Mouse (Mus musculus) midbrain, embryonic 11.5 days (tissue): ENCODE data around the gene Pros1. TPM values are rescaled to one million over a fixed set of nuclear protein-coding genes. Genes with fewer than 3 reads are reported as not detected.

Experiments
- ATAC-seq: fragments of 200-750 bp; cut with Nextera tagmentation; 2 replicates; pipeline ENCODE4 v1.8.0; 2017; ENCODE audit warnings: moderate TSS enrichment, moderate library complexity; ENCODE audit not compliant: low FRiP score
- DNase-seq: peaks from one replicate; pipeline ENCODE4 v3.0.0; 2015; ENCODE audit warnings: low spot score; ENCODE audit errors: missing footprints
- H3K27ac ChIP-seq: fragments of 300-500 bp; sonication (generic); 2 replicates; pipeline ENCODE4 v1.5.1; 2014; ENCODE audit warnings: low read depth, low read length
- H3K27me3 ChIP-seq: fragments of 300-500 bp; sonication (generic); 2 replicates; pipeline ENCODE4 v1.6.1; 2014; ENCODE audit warnings: mild to moderate bottlenecking, low read length, moderate library complexity, mixed read lengths; ENCODE audit not compliant: control insufficient read depth, insufficient read depth
- H3K36me3 ChIP-seq: fragments of 300-500 bp; sonication (generic); 2 replicates; pipeline ENCODE4 v1.6.1; 2014; ENCODE audit warnings: mild to moderate bottlenecking, low read length, moderate library complexity, mixed read lengths; ENCODE audit not compliant: control insufficient read depth, insufficient read depth
- H3K4me1 ChIP-seq: fragments of 300-500 bp; sonication (generic); 2 replicates; pipeline ENCODE4 v1.6.1; 2014; ENCODE audit warnings: low read length; ENCODE audit not compliant: control insufficient read depth, insufficient read depth
- H3K4me2 ChIP-seq: fragments of 300-500 bp; sonication (generic); 2 replicates; pipeline ENCODE4 v1.6.1; 2014; ENCODE audit warnings: mild to moderate bottlenecking, moderate library complexity
- H3K4me3 ChIP-seq: fragments of 300-500 bp; sonication (generic); 2 replicates; pipeline ENCODE4 v1.5.1; 2014; ENCODE audit warnings: low read depth, low read length
- H3K9ac ChIP-seq: fragments of 300-500 bp; sonication (generic); 2 replicates; pipeline ENCODE4 v1.6.1; 2014; ENCODE audit warnings: low read length
- H3K9me3 ChIP-seq: fragments of 300-500 bp; sonication (generic); 2 replicates; pipeline ENCODE4 v1.6.1; 2016; ENCODE audit warnings: low read length; ENCODE audit not compliant: control insufficient read depth
- whole genome bisulfite sequencing: fragments of 180-500 bp; shearing (Covaris S2); extraction: QIAGEN DNeasy Blood & Tissue Kit; methylation state at CpG from one replicate; pipeline ENCODE4 v1.1.7; 2014; 5-methylcytosine and 5-hydroxymethylcytosine counted together
- polyA plus RNA-seq: library from polyadenylated mRNA; unstranded; fragments of >200 nt; fragmentation: Nextera tagmentation; extraction: Ambion mirVana; gene quantifications from 2 replicates; pipeline ENCODE4 v1.2.1, GENCODE M21; 2014

The Pros1 gene
- 19.5 and 23.0 TPM in 2 replicates for polyA plus RNA-seq

GRCm38 (mm10) chr16:62854191-62855068 is at the start of gene Pros1:
Pros1 (plus strand) TSS chr16:62854307.
- Histone ChIP-seq H3K36me3 (no peaks in the 10 kb centered on the region), H3K9ac (peak within 1 kb of the TSS; percentile 72), H3K27me3 (no peaks in the 10 kb centered on the region), H3K4me1 (peaks cover 2% of the 10 kb centered on the region; the same call in 1 of the 2 replicates), H3K9me3 (no peaks in the 10 kb centered on the region), H3K4me2 (peak within 1 kb of the TSS; percentile 64), H3K27ac (no peak within 1 kb of the TSS), H3K4me3 (peak within 1 kb of the TSS; percentile 45)
- DNase-seq (peak; percentile 96), ATAC-seq (peak; percentile 95)
- 5% methylated on average over 35 of the region's 42 CpGs for WGBS

- Histone ChIP-seq H3K4me2 (no peak overlapping the region), H3K9ac (no peak overlapping the region), H3K27me3 (no peaks in the 10 kb centered on the region), H3K4me3 (no peak overlapping the region), H3K27ac (no peak overlapping the region), H3K9me3 (no peaks in the 10 kb centered on the region), H3K36me3 (no peaks in the 10 kb centered on the region), H3K4me1 (no peaks in the 10 kb centered on the region)
- no peak for DNase-seq
- no peak for ATAC-seq
- WGBS = 92% methylated on average over 3 of the region's 3 CpGs
Measured at GRCm38 (mm10) chr16:62804621-62805020, 49.5 kb upstream of the Pros1 start.

DNA sequence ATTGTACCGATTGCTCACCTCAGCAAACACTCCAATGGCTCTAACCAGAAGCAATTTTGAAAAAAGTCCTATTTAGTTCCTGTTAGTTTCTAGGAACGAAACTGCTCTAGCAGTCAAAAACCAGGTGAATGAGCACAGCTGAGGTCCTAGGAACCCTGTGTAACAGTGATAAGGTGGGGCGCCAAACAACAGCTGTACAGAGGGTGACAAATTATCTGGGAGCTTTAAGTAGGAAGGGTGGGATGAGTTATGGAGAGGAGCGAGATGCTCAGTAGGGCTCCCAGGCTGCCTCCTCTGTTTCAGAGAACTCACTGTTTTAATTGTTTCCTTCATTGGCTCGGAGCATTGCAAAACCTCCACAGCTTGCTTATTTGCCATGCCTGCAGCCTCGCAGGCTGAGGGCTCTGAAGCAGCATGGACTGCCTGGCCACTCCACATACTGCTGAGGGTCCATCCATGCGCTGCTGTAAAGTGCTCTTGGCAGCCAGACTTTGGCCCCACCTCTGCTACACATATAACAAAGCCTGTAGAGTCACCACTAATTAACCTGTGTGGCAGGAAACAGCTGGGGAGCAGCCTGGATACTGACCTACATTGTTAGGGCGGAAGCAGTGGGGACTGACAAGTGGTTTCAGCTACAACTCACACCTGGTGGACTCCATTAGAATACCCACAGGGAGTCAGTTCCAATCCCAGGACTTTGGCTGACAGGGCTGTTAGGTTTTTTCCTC is 46.7 kb upstream of the Pros1 start:
- Histone ChIP-seq H3K4me2 (no peak overlapping the region), H3K4me1 (no peaks in the 10 kb centered on the region), H3K4me3 (no peak overlapping the region), H3K9ac (no peak overlapping the region), H3K9me3 (no peaks in the 10 kb centered on the region), H3K27ac (no peak overlapping the region), H3K36me3 (no peaks in the 10 kb centered on the region), H3K27me3 (no peaks in the 10 kb centered on the region)
- no peak for ATAC-seq
- WGBS = 61% methylated on average over 8 of the region's 8 CpGs
- no peak for DNase-seq

DNA sequence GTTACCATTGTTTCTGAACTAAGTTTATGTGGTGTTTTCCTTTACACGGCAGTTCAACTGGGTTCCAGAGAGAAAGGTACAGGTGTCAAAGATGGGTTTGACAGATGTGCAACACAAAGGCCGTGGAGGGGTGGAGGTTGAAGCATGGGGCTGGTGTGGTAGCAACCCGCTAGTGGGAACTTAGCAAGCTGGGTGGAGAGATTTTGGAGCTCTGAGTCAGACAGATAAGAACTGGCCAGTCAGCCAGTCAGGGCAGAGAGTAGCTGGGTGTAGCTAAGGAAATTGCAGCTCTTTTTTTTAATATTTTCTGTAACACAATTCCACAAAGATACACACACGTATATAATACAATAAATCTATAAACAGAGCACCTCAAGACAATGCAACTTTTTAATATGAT is 43.3 kb upstream of the Pros1 start:
- Histone ChIP-seq H3K9me3 (no peaks in the 10 kb centered on the region), H3K36me3 (no peaks in the 10 kb centered on the region), H3K27me3 (no peaks in the 10 kb centered on the region), H3K4me2 (no peak overlapping the region), H3K27ac (no peak overlapping the region), H3K4me1 (no peaks in the 10 kb centered on the region), H3K9ac (no peak overlapping the region), H3K4me3 (no peak overlapping the region)
- DNase-seq = no peak
- 88% methylated on average over 4 of the region's 4 CpGs for WGBS
- no peak for ATAC-seq

- H3K36me3 ChIP-seq = no peaks in the 10 kb centered on the region
- no peaks in the 10 kb centered on the region for H3K9me3 ChIP-seq
- H3K27ac ChIP-seq = no peak overlapping the region
- DNase-seq (no peak), ATAC-seq (no peak)
- no peak overlapping the region for H3K4me3 ChIP-seq
- H3K27me3 ChIP-seq = no peaks in the 10 kb centered on the region
- no peak overlapping the region for H3K9ac ChIP-seq
- no peaks in the 10 kb centered on the region for H3K4me1 ChIP-seq
- WGBS = 80% methylated on average over 5 of the region's 5 CpGs
- H3K4me2 ChIP-seq = no peak overlapping the region
Measured at GRCm38 (mm10) chr16:62813790-62814189, 40.3 kb upstream of the Pros1 start.

- DNase-seq = no peak
- no peak within 1 kb of the TSS for H3K9ac ChIP-seq
- H3K36me3 ChIP-seq = no peaks in the 10 kb centered on the region
- H3K4me1 ChIP-seq = no peaks in the 10 kb centered on the region
- no peak for ATAC-seq
- 83% methylated on average over 5 of the region's 5 CpGs for WGBS
- no peak within 1 kb of the TSS for H3K4me3 ChIP-seq
- H3K4me2 ChIP-seq = no peak within 1 kb of the TSS
- H3K27me3 ChIP-seq = no peaks in the 10 kb centered on the region
- no peak within 1 kb of the TSS for H3K27ac ChIP-seq
- H3K9me3 ChIP-seq = no peaks in the 10 kb centered on the region
Measured at GRCm38 (mm10) chr16:62814491-62814890, 39.6 kb upstream of the Pros1 start, which contains the start of gene Stx19. Stx19 (plus strand) TSS chr16:62814676.

DNA sequence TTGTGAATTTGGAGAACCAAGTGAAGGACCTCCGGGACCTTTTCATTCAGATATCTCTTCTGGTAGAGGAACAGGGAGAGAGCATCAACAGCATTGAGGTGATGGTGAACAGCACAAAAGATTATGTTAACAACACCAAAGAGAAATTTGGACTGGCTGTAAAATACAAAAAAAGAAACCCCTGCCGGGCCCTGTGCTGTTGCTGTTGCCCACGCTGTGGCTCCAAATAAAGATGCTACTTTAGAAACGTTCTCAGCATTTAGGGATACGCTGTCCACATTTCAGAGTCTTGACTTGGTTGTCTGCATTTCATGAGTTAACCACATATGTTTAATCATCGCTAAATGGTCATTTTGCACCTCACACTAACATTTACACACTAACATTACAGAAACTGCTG is 31.6 kb upstream of the Pros1 start:
- no peak for ATAC-seq
- DNase-seq = no peak
- H3K9me3 ChIP-seq = no peaks in the 10 kb centered on the region
- no peaks in the 10 kb centered on the region for H3K36me3 ChIP-seq
- H3K27me3 ChIP-seq = no peaks in the 10 kb centered on the region
- H3K4me3 ChIP-seq = no peak overlapping the region
- 95% methylated on average over 6 of the region's 6 CpGs for WGBS
- no peak overlapping the region for H3K4me2 ChIP-seq
- H3K27ac ChIP-seq = no peak overlapping the region
- no peak overlapping the region for H3K9ac ChIP-seq
- no peaks in the 10 kb centered on the region for H3K4me1 ChIP-seq

DNA sequence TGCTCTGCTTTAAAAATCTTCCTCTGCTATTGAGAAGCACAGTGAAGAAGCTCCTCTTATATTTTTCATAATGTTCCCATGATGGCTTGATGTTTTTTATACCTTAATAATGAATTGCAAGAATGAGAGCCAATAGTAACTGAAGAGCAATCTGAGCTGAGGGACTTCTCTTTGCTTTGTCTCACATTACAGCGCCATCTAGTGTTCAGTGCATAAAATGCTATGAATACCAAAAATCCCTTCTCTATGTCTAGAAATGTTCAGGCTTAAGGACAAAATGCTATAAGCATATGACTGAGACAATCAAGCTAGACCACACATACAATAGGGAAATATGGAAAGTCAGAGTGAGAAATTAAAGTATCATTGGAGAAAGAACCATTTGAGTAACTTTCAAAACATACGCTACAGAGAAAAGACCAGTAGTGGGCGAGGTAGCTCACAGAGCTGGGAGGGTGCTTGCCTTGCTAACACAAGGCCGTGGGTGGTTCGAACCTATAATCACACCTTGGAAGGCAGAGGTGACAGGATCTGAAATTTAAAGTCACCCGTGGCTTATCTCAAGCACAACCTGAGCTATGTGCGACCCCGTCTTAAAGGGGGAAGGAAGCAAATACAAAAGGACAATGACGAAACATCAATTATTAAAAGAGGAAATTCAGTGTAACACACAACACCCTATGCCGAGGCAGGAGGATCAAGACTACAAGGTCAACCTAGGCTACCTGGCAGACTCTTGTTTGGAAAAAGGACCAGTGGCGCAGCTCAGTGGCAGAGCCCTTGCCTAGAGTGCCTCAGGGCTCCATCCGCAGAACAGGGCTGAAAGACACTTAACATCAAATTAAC is 27.7 kb upstream of the Pros1 start:
- 78% methylated on average over 12 of the region's 12 CpGs for WGBS
- no peak overlapping the region for H3K27ac ChIP-seq
- ATAC-seq = 0 out of 2 replicates have a peak, but pooled peaks have one; percentile 55
- no peak overlapping the region for H3K4me2 ChIP-seq
- H3K9ac ChIP-seq = no peak overlapping the region
- H3K27me3 ChIP-seq = no peaks in the 10 kb centered on the region
- peak; percentile 87 for DNase-seq
- H3K9me3 ChIP-seq = no peaks in the 10 kb centered on the region
- H3K36me3 ChIP-seq = no peaks in the 10 kb centered on the region
- H3K4me1 ChIP-seq = no peaks in the 10 kb centered on the region
- no peak overlapping the region for H3K4me3 ChIP-seq
